Mouse (Mus musculus): ENCODE data around the gene Psmc1.

- TF ChIP-seq CTCF (IDR thresholded peaks at IDR 0.05; ENCODE audit: low read depth) (no peak), EP300 (IDR thresholded peaks at IDR 0.05; ENCODE audit: low read depth) (no peak)
Measured at GRCm38 (mm10) chr12:100107436-100107835, 2.5 kb upstream of the Psmc1 start.
